Mouse (Mus musculus) embryonic facial prominence, embryonic 12.5 days (tissue): Measurements from ENCODE around the gene Lrg1. TPM values are rescaled to one million over a fixed set of nuclear protein-coding genes. Genes with fewer than 3 reads are reported as not detected.

Source experiments
- ATAC-seq: fragments of 200-750 bp; cut with Nextera tagmentation; 2 replicates; pipeline ENCODE4 v1.8.0; 2017; ENCODE audit not compliant: insufficient number of reproducible peaks, insufficient read depth, low FRiP score, low TSS enrichment
- H3K27ac ChIP-seq: fragments of 300-500 bp; sonication (generic); 2 replicates; pipeline ENCODE4 v1.5.1; 2016; ENCODE audit warnings: mild to moderate bottlenecking
- H3K27me3 ChIP-seq: fragments of 300-500 bp; sonication (generic); 2 replicates; pipeline ENCODE4 v1.6.1; 2016; ENCODE audit warnings: mild to moderate bottlenecking, moderate library complexity
- H3K36me3 ChIP-seq: fragments of 300-500 bp; sonication (generic); 2 replicates; pipeline ENCODE4 v1.6.1; 2016; ENCODE audit warnings: mild to moderate bottlenecking
- H3K4me1 ChIP-seq: fragments of 300-500 bp; sonication (generic); 2 replicates; pipeline ENCODE4 v1.6.1; 2016
- H3K4me2 ChIP-seq: fragments of 300-500 bp; sonication (generic); replicated peaks from 2 replicates; pipeline ENCODE4 v1.6.1; 2016; ENCODE audit warnings: mild to moderate bottlenecking, moderate library complexity
- H3K4me3 ChIP-seq: fragments of 300-500 bp; sonication (generic); 2 replicates; pipeline ENCODE4 v1.5.1; 2016; ENCODE audit warnings: mild to moderate bottlenecking
- H3K9ac ChIP-seq: fragments of 300-500 bp; sonication (generic); 2 replicates; pipeline ENCODE4 v1.6.1; 2016; ENCODE audit warnings: mild to moderate bottlenecking, moderate library complexity
- H3K9me3 ChIP-seq: fragments of 300-500 bp; sonication (generic); 2 replicates; pipeline ENCODE4 v1.6.1; 2016; ENCODE audit warnings: mild to moderate bottlenecking, moderate library complexity
- WGBS: fragments of 180-500 bp; shearing (Covaris S2); methylation state at CpG from one replicate; pipeline ENCODE4 v1.1.7; 2016; 5-methylcytosine and 5-hydroxymethylcytosine counted together
- polyA plus RNA-seq: library from polyadenylated mRNA; unstranded; fragments of >200 nt; fragmentation: Nextera tagmentation; extraction: Ambion mirVana; gene quantifications from 2 replicates; pipeline ENCODE4 v1.2.1, GENCODE M21; 2016

Gene Lrg1
- polyA plus RNA-seq, 1 experiment from 2014 or later: 0.23 TPM

GRCm38 (mm10) chr17:56134463-56134971 is 12.7 kb upstream of the Lrg1 start:
- WGBS: 3% methylated on average over 27 of the region's 27 CpGs
- ATAC-seq: no peak
- Histone ChIP-seq H3K27ac (no peak overlapping the region), H3K4me2 (peak overlapping the region; percentile 49), H3K9ac (no peak overlapping the region), H3K9me3 (no peaks in the 10 kb centered on the region), H3K36me3 (no peaks in the 10 kb centered on the region), H3K27me3 (peaks cover 29% of the 10 kb centered on the region), H3K4me3 (peak overlapping the region; percentile 23), H3K4me1 (peaks cover 34% of the 10 kb centered on the region)

- H3K4me3 ChIP-seq: peak overlapping the region; percentile 23
- no peaks in the 10 kb centered on the region for H3K9me3 ChIP-seq
- peaks cover 21% of the 10 kb centered on the region for H3K27me3 ChIP-seq
- 23% methylated on average over 17 of the region's 21 CpGs for WGBS
- H3K27ac ChIP-seq: 0 out of 2 replicates have a peak overlapping the region, but pooled peaks have one; percentile 17
- 0 out of 2 replicates have a peak, but pooled peaks have one; percentile 35 for ATAC-seq
- no peak overlapping the region for H3K9ac ChIP-seq
- H3K4me1 ChIP-seq: peaks cover 30% of the 10 kb centered on the region
- H3K4me2 ChIP-seq: peak overlapping the region; percentile 49
- no peaks in the 10 kb centered on the region for H3K36me3 ChIP-seq
These were observed 11.9 kb upstream of the Lrg1 start for GRCm38 (mm10) chr17:56133457-56134363.

GRCm38 (mm10) chr17:56132661-56133060 is 10.9 kb upstream of the Lrg1 start:
- H3K9ac ChIP-seq: no peak overlapping the region; the same call in 1 of the 2 replicates
- H3K4me1 ChIP-seq: peaks cover 25% of the 10 kb centered on the region
- no peak overlapping the region for H3K4me3 ChIP-seq
- H3K27ac ChIP-seq: no peak overlapping the region
- H3K27me3 ChIP-seq: peaks cover 12% of the 10 kb centered on the region; the same call in 1 of the 2 replicates
- no peak for ATAC-seq
- H3K9me3 ChIP-seq: no peaks in the 10 kb centered on the region
- H3K4me2 ChIP-seq: no peak overlapping the region
- WGBS: 5% methylated on average over 14 of the region's 14 CpGs
- H3K36me3 ChIP-seq: no peaks in the 10 kb centered on the region

- H3K36me3 ChIP-seq: no peaks in the 10 kb centered on the region
- 0 out of 2 replicates have a peak, but pooled peaks cover 5% of the 10 kb centered on the region for H3K27me3 ChIP-seq
- H3K27ac ChIP-seq: no peak overlapping the region
- ATAC-seq: no peak
- peaks cover 25% of the 10 kb centered on the region for H3K4me1 ChIP-seq
- 44% methylated on average over 7 of the region's 7 CpGs for WGBS
- no peak overlapping the region for H3K9ac ChIP-seq
- H3K9me3 ChIP-seq: no peaks in the 10 kb centered on the region
- no peak overlapping the region for H3K4me2 ChIP-seq
- no peak overlapping the region for H3K4me3 ChIP-seq
These were observed 10.0 kb upstream of the Lrg1 start for GRCm38 (mm10) chr17:56131814-56132213.

GRCm38 (mm10) chr17:56131136-56131535 is 9.3 kb upstream of the Lrg1 start:
- 88% methylated on average over 10 of the region's 10 CpGs for WGBS

GRCm38 (mm10) chr17:56128246-56128645 is 6.4 kb upstream of the Lrg1 start:
- 87% methylated on average over 15 of the region's 15 CpGs for WGBS
- no peak overlapping the region for H3K4me2 ChIP-seq
- no peak overlapping the region for H3K4me3 ChIP-seq
- H3K36me3 ChIP-seq: no peaks in the 10 kb centered on the region
- no peak for ATAC-seq
- no peak overlapping the region for H3K27ac ChIP-seq
- no peak overlapping the region for H3K9ac ChIP-seq
- peaks cover 16% of the 10 kb centered on the region for H3K27me3 ChIP-seq
- H3K9me3 ChIP-seq: peaks cover 2% of the 10 kb centered on the region; the same call in 1 of the 2 replicates
- H3K4me1 ChIP-seq: peaks cover 9% of the 10 kb centered on the region

More at GRCm38 (mm10) chr17:56131136-56131535, 9.3 kb upstream of the Lrg1 start:
- Histone ChIP-seq H3K9me3 (no peaks in the 10 kb centered on the region), H3K4me1 (peaks cover 25% of the 10 kb centered on the region), H3K27ac (no peak overlapping the region), H3K27me3 (0 out of 2 replicates have a peak, but pooled peaks cover 5% of the 10 kb centered on the region), H3K9ac (no peak overlapping the region), H3K4me3 (no peak overlapping the region), H3K36me3 (no peaks in the 10 kb centered on the region), H3K4me2 (no peak overlapping the region)
- ATAC-seq: no peak

- peaks cover 37% of the 10 kb centered on the region for H3K27me3 ChIP-seq
- no peaks in the 10 kb centered on the region for H3K36me3 ChIP-seq
- H3K4me2 ChIP-seq: no peak overlapping the region
- H3K9me3 ChIP-seq: peaks cover 15% of the 10 kb centered on the region
- peaks cover 9% of the 10 kb centered on the region for H3K4me1 ChIP-seq
- H3K4me3 ChIP-seq: no peak overlapping the region
- no peak overlapping the region for H3K27ac ChIP-seq
- ATAC-seq: no peak
- no peak overlapping the region for H3K9ac ChIP-seq
- WGBS: 63% methylated on average over 11 of the region's 11 CpGs
These were observed 4.4 kb upstream of the Lrg1 start for GRCm38 (mm10) chr17:56126175-56126574.

- H3K4me2 ChIP-seq: no peak overlapping the region
- no peak for ATAC-seq
- H3K27me3 ChIP-seq: peaks cover 46% of the 10 kb centered on the region
- H3K4me1 ChIP-seq: peaks cover 13% of the 10 kb centered on the region
- no peak overlapping the region for H3K27ac ChIP-seq
- no peaks in the 10 kb centered on the region for H3K36me3 ChIP-seq
- peaks cover 15% of the 10 kb centered on the region for H3K9me3 ChIP-seq
- H3K4me3 ChIP-seq: no peak overlapping the region
- WGBS: 77% methylated on average over 4 of the region's 4 CpGs
- no peak overlapping the region for H3K9ac ChIP-seq
These were observed 3.5 kb upstream of the Lrg1 start for GRCm38 (mm10) chr17:56125276-56125630.

- no peak for ATAC-seq
- no peak overlapping the region for H3K27ac ChIP-seq
- H3K4me2 ChIP-seq: peak overlapping the region; percentile 65
- peak overlapping the region; percentile 36 for H3K4me3 ChIP-seq
- peak overlapping the region; percentile 51 for H3K9ac ChIP-seq
- peaks cover 15% of the 10 kb centered on the region for H3K9me3 ChIP-seq
- H3K4me1 ChIP-seq: peaks cover 19% of the 10 kb centered on the region
- WGBS: 5% methylated on average over 58 of the region's 59 CpGs
- H3K36me3 ChIP-seq: no peaks in the 10 kb centered on the region
- peaks cover 52% of the 10 kb centered on the region for H3K27me3 ChIP-seq
These were observed 2.8 kb upstream of the Lrg1 start for GRCm38 (mm10) chr17:56124377-56125275.

GRCm38 (mm10) chr17:56123681-56124340 is 2.0 kb upstream of the Lrg1 start:
- no peak for ATAC-seq
- peaks cover 15% of the 10 kb centered on the region for H3K9me3 ChIP-seq
- H3K27me3 ChIP-seq: peaks cover 60% of the 10 kb centered on the region
- H3K4me1 ChIP-seq: peaks cover 20% of the 10 kb centered on the region
- H3K4me2 ChIP-seq: peak overlapping the region; percentile 65
- H3K4me3 ChIP-seq: peak overlapping the region; percentile 36
- no peaks in the 10 kb centered on the region for H3K36me3 ChIP-seq
- H3K9ac ChIP-seq: peak overlapping the region; percentile 51
- WGBS: 42% methylated on average over 59 of the region's 59 CpGs
- H3K27ac ChIP-seq: no peak overlapping the region

GRCm38 (mm10) chr17:56123161-56123560 is 1.4 kb upstream of the Lrg1 start:
- H3K36me3 ChIP-seq: no peaks in the 10 kb centered on the region
- no peak overlapping the region for H3K4me2 ChIP-seq
- H3K9me3 ChIP-seq: peaks cover 15% of the 10 kb centered on the region
- H3K27ac ChIP-seq: no peak overlapping the region
- H3K27me3 ChIP-seq: peaks cover 67% of the 10 kb centered on the region
- no peak overlapping the region for H3K9ac ChIP-seq
- WGBS: 88% methylated on average over 12 of the region's 12 CpGs
- peaks cover 20% of the 10 kb centered on the region for H3K4me1 ChIP-seq
- no peak for ATAC-seq
- no peak overlapping the region for H3K4me3 ChIP-seq
